Mouse (Mus musculus) midbrain, postnatal 0 days (tissue): ENCODE data around the gene Ccdc6. TPM values are rescaled to one million over a fixed set of nuclear protein-coding genes. Genes with fewer than 3 reads are reported as not detected.
A peak's percentile ranks its signal among the peaks of the same experiment; 100 is the strongest.

Source experiments
- ATAC-seq: fragments of 200-750 bp; cut with Nextera tagmentation; 2 replicates; pipeline ENCODE4 v1.8.0; 2017; ENCODE audit warnings: moderate number of reproducible peaks, mild to moderate bottlenecking, moderate TSS enrichment, moderate library complexity; ENCODE audit not compliant: low FRiP score
- DNase-seq: peaks from one replicate; pipeline ENCODE4 v3.0.0-alpha.2; 2015; ENCODE audit warnings: low spot score
- H3K27ac ChIP-seq: fragments of 300-500 bp; sonication (generic); 2 replicates; pipeline ENCODE4 v1.5.1; 2014; ENCODE audit warnings: low read depth, mild to moderate bottlenecking, low read length, mixed read lengths
- H3K27me3 ChIP-seq: fragments of 300-500 bp; sonication (generic); 2 replicates; pipeline ENCODE4 v1.6.1; 2014; ENCODE audit warnings: low read length, control low read depth, mixed read lengths; ENCODE audit not compliant: insufficient read depth
- H3K36me3 ChIP-seq: fragments of 300-500 bp; sonication (generic); 2 replicates; pipeline ENCODE4 v1.6.1; 2014; ENCODE audit warnings: low read length, control low read depth, mixed read lengths; ENCODE audit not compliant: insufficient read depth
- H3K4me1 ChIP-seq: fragments of 300-500 bp; sonication (generic); 2 replicates; pipeline ENCODE4 v1.6.1; 2014; ENCODE audit warnings: mild to moderate bottlenecking, control low read depth, antibody characterized with exemption, low read length, mixed read lengths; ENCODE audit not compliant: insufficient read depth
- H3K4me2 ChIP-seq: fragments of 300-500 bp; sonication (generic); 2 replicates; pipeline ENCODE4 v1.6.1; 2014; ENCODE audit warnings: low read depth, mild to moderate bottlenecking, low read length, mixed read lengths; ENCODE audit not compliant: poor library complexity, severe bottlenecking
- H3K4me3 ChIP-seq: fragments of 300-500 bp; sonication (generic); 2 replicates; pipeline ENCODE4 v1.5.1; 2014; ENCODE audit warnings: low read depth, mild to moderate bottlenecking, low read length, moderate library complexity
- H3K9ac ChIP-seq: fragments of 300-500 bp; sonication (generic); replicated peaks from 2 replicates; pipeline ENCODE4 v1.6.1; 2014; ENCODE audit warnings: mild to moderate bottlenecking, low read length, moderate library complexity, mixed read lengths; ENCODE audit not compliant: poor library complexity, severe bottlenecking
- H3K9me3 ChIP-seq: fragments of 300-500 bp; sonication (generic); 2 replicates; pipeline ENCODE4 v1.6.1; 2016; ENCODE audit warnings: low read length, control low read depth
- CTCF ChIP-seq: IDR thresholded peaks from 2 replicates; pipeline ENCODE4 v1.5.1; 2016; ENCODE audit warnings: antibody characterized with exemption, mild to moderate bottlenecking
- WGBS: fragments of 180-500 bp; shearing (Covaris S2); extraction: QIAGEN DNeasy Blood & Tissue Kit; methylation state at CpG from one replicate; pipeline ENCODE4 v1.1.7; 2014; 5-methylcytosine and 5-hydroxymethylcytosine counted together
- polyA plus RNA-seq: library from polyadenylated mRNA; unstranded; fragments of >200 nt; fragmentation: Nextera tagmentation; extraction: Ambion mirVana; gene quantifications from 2 replicates; pipeline ENCODE4 v1.2.1, GENCODE M21; 2015
- total RNA-seq: library from RNA; depleted of rRNA; stranded (reverse); fragments of >200 nt; gene quantifications from 2 replicates; pipeline ENCODE4 v1.2.3, GENCODE M21; 2014

The Ccdc6 gene
- total and polyA plus RNA-seq, 2 experiments from 2014 or later: 28.0 to 43.7 TPM

DNA sequence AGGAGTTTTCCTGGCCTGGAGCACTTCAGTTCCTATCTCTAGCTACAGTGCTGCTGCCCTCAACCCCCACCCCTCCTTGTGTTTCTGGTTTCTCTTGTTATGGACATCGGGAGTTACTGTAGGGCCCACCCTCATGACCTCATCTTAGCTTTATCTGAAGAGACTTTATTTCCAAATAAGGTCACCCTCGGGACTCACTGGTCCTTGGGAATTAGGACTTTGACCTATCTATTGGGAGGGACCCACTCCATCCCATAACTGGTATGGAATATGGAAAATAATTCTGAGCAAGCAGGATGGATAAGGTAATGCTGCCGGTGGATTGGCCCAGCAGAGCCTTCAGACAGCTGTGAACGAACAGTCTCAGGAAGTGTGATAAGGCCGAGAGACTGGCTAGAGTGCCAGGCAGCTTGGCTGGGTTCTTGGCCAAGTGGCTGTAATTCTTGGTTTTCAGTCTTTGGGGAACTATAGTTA, 35.2 kb downstream of the Ccdc6 start:
- Histone ChIP-seq H3K4me3 (no peak overlapping the region), H3K36me3 (no peaks in the 10 kb centered on the region), H3K9me3 (no peaks in the 10 kb centered on the region), H3K4me2 (no peak overlapping the region), H3K27me3 (no peaks in the 10 kb centered on the region), H3K4me1 (0 out of 2 replicates have a peak, but pooled peaks cover 2% of the 10 kb centered on the region), H3K9ac (no peak overlapping the region), H3K27ac (no peak overlapping the region)
- DNase-seq (no peak), ATAC-seq (no peak)
- no peak for TF ChIP-seq CTCF
- 85% methylated on average over 5 of the region's 5 CpGs for WGBS

DNA sequence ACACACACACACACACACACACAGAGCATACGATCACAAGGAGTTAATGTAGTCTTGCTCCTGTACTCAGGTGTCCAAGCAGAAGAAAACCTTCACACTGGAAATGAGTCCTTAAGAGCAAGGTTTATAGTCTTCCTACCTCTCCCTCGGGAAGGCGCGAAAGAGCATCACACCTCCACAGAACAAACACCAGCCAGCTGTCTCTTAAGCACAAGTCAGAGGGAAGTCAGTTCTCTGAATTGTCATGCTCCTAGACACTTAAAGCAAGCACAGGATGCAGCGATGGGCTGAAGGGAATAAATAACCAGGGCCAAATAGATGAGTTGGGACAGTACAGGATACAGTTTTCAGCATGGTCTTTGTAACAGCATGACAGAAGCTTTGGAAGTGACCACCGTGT, 35.8 kb downstream of the Ccdc6 start:
- Histone ChIP-seq H3K4me3 (no peak overlapping the region), H3K27ac (no peak overlapping the region), H3K9ac (no peak overlapping the region), H3K9me3 (no peaks in the 10 kb centered on the region), H3K27me3 (no peaks in the 10 kb centered on the region), H3K4me1 (0 out of 2 replicates have a peak, but pooled peaks cover 1% of the 10 kb centered on the region), H3K36me3 (no peaks in the 10 kb centered on the region), H3K4me2 (no peak overlapping the region)
- ATAC-seq (no peak), DNase-seq (no peak)
- 87% methylated on average over 6 of the region's 6 CpGs for WGBS
- no peak for TF ChIP-seq CTCF

DNA sequence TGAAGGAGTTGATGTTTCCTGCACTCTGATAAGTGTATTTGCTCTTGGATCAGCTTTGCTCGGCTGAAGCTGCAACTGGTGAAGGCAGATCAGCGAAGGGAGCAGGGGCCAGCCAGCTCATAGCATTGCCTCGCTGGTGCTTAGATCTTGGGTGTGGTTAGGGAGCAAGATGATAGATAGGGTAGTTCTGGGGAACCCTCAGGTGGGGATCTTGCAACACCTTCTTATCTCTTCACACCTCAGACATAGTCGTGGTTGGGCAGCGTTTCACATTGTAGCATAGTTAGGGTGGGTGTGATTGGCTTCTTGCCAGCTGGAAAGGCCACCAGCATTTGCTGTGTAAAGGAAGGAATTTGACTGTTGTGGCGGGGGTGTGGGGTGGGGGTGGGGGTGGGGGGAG, 36.3 kb downstream of the Ccdc6 start:
- Histone ChIP-seq H3K9me3 (no peaks in the 10 kb centered on the region), H3K4me2 (no peak overlapping the region), H3K4me1 (no peaks in the 10 kb centered on the region), H3K27ac (no peak overlapping the region), H3K27me3 (no peaks in the 10 kb centered on the region), H3K4me3 (no peak overlapping the region), H3K36me3 (no peaks in the 10 kb centered on the region), H3K9ac (no peak overlapping the region)
- ATAC-seq (no peak), DNase-seq (no peak)
- no peak for TF ChIP-seq CTCF
- 67% methylated on average over 6 of the region's 6 CpGs for WGBS

DNA sequence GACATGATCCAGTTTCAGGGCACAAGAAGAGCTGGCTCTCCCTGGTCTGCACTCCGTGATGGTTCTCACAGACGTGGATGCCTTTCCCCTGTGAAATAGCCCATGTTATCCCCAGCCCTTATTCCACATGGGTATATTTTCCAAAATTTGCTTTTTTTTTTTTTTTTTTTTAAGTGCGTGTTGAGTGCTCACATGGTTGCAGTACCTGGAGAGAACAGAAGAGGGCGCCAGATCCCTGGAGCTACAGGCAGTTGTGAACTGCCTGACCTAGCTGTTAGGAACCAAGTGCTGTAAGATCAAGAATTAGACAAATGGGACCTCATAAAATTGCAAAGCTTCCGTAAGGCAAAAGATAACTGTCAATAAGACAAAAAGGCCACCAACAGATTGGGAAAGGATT, 38.8 kb downstream of the Ccdc6 start:
- peaks cover 6% of the 10 kb centered on the region; the same call in 1 of the 2 replicates for H3K4me1 ChIP-seq
- no peak for ATAC-seq
- no peaks in the 10 kb centered on the region for H3K27me3 ChIP-seq
- DNase-seq: no peak
- no peak overlapping the region for H3K27ac ChIP-seq
- H3K9me3 ChIP-seq: no peaks in the 10 kb centered on the region
- no peaks in the 10 kb centered on the region for H3K36me3 ChIP-seq
- peak; percentile 58 for TF ChIP-seq CTCF
- WGBS: 85% methylated on average over 5 of the region's 5 CpGs
- H3K4me3 ChIP-seq: no peak overlapping the region
- H3K9ac ChIP-seq: no peak overlapping the region
- no peak overlapping the region for H3K4me2 ChIP-seq

DNA sequence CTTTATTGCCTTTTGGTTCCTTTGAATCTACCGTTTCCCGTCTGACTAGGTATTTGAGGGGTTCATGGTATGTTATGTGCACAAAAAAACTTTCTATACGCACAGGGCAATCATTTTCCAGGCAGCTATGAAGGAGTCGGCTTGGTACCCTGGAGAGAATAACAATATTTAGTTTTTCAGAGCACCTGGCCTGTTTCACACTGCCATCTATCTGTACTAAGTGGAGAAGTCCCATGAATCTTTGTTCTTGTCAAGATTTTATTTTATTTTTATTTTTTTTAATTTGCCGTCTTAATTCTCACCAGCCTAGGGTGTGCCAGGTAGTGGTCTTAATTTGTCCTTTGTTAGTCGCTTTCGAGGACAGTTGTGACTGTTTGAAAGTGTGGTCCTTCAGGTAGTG, 40.7 kb downstream of the Ccdc6 start:
- Histone ChIP-seq H3K9ac (no peak overlapping the region), H3K4me3 (no peak overlapping the region), H3K9me3 (no peaks in the 10 kb centered on the region), H3K36me3 (peaks cover 2% of the 10 kb centered on the region; the same call in 1 of the 2 replicates), H3K27me3 (no peaks in the 10 kb centered on the region), H3K4me2 (no peak overlapping the region), H3K27ac (no peak overlapping the region), H3K4me1 (peaks cover 6% of the 10 kb centered on the region; the same call in 1 of the 2 replicates)
- DNase-seq (no peak), ATAC-seq (no peak)
- TF ChIP-seq CTCF: peak; percentile 64
- WGBS: 76% methylated on average over 7 of the region's 7 CpGs

GRCm38 (mm10) chr10:70138150-70138549, 41.2 kb downstream of the Ccdc6 start:
- no peak for ATAC-seq
- Histone ChIP-seq H3K27ac (no peak overlapping the region), H3K36me3 (peaks cover 7% of the 10 kb centered on the region; the same call in 1 of the 2 replicates), H3K4me2 (no peak overlapping the region), H3K9me3 (no peaks in the 10 kb centered on the region), H3K4me3 (no peak overlapping the region), H3K4me1 (peaks cover 6% of the 10 kb centered on the region; the same call in 1 of the 2 replicates), H3K9ac (no peak overlapping the region), H3K27me3 (no peaks in the 10 kb centered on the region)
- DNase-seq: no peak
- 73% methylated on average over 8 of the region's 8 CpGs for WGBS
- no peak for TF ChIP-seq CTCF
